Mouse (Mus musculus) ovary, postnatal 10 days (tissue): Measurements from ENCODE around the gene Adam20.
"Not testable (repeated sequence)": the region's sequence is repeated elsewhere in the genome, so short reads cannot be mapped to it uniquely, and the experiment has no call there.

Experiments used
- DNase-seq: peaks from one replicate; pipeline ENCODE4 v3.0.0; 2022; ENCODE audit warnings: low spot score

Gene Adam20

DNA sequence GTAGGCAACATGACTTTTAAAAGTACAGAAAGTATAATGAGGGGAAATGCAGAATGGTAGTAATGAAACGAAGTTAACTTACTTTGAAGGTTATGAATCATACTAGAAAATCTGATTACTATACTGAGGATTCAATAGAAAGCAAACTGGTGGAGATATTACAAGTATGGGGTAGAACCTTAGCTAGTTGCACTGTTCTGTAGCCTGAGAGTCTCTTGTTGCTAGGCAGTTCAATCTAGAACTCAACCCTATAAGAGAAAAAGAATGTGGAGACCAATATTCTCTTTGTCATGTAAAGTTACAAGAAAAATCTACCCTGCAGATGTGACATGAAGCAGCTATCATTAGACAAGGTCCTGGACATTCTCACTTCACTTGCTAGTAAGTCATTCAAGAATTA, at the start of gene Adam20:
TSS of gene Adam20 (plus strand) at position 301 of the 400 bp plus-strand sequence.
- not testable (repeated sequence) for DNase-seq

DNA sequence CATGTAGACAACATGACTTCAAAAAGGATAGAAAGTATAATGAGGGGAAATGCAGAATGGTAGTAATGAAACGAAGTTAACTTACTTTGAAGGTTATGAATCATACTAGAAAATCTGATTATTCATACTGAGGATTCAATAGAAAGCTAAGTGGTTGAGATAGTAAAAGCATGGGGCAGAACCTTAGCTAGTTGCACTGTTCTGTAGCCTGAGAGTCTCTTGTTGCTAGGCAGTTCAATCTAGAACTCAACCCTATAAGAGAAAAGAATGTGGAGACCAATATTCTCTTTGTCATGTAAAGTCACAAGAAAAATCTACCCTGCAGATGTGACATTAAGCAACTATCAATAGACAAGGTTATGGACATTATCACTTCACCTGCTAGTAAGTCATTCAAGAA, 41.2 kb upstream of the Adam20 start, which contains the start of gene Adam25:
TSS of gene Adam25 (plus strand) at position 301 of the 400 bp plus-strand sequence.
- not testable (repeated sequence) for DNase-seq

DNA sequence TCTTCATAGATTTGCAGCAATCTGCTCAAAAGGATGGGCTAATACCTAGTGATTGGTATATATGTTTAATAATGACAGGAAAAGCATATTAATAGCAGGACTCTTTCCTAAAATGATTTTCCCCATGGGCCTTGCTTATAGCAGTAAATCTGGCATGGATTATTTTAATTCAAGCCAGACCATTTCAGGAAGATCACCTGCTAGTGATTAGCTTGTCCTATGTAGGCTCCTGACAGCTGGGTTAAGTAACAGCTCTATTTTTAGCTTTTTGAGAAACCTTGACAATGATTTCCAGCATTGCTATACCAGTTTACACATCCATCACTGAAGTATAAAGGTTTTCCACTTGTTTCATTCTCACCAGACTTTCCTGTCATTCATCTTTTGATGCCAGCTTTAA, 9.8 kb upstream of the Adam20 start:
- no peak for DNase-seq

DNA sequence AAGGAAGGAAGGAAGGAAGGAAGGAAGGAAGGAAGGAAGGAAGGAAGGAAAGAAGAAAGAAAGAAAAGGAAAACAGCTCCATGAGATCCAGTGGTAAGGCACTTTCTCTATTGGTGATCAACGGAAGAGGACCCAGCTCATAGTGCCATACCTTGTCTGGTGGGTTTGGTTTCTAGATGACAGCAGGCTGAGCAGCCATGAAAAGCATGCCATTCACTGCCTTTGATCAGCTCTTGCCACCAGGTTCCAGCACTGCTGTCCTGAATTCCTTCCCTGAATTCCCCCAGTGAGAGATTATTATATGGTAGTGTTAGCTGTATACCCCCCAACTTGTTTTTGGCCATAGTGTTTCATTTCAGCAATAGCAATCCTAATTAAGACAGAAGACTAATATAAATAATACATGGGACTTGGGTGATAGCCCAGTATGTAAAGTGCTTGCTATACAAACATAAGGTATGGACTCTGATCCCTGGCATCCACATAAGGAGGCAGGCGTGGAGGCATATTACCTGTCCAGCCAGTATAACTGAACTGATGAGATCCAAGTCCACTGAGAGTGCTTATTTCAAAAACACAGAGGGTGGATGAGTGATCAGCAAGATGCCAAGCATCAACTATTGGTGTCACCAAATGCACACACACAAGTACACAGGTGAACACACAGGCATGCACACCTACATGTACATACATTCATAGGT, 10.5 kb downstream of the Adam20 start:
- no peak for DNase-seq
